ENCODE assay signal across 8 mouse cellular contexts in genomic region chr11:95585281-95585680, GRCm38 (mm10). TPM values are rescaled to one million over a fixed set of nuclear protein-coding genes. Genes with fewer than 3 reads are reported as not detected.
DNase-seq lines count a peak whose midpoint lies in the region; ATAC-seq and TF ChIP-seq lines count a peak whose summit lies in the region.

No protein-coding gene starts in this region.

- H3K4me3 ChIP-seq in heart, adult 2 months: peak overlapping the region; percentile 33
- H3K4me3 ChIP-seq in forebrain, embryonic 12.5 days (replicated peaks): peak overlapping the region; percentile 47
- peak overlapping the region; percentile 26 for H3K4me3 ChIP-seq in kidney, adult 2 months (ENCODE audit: insufficient read depth, low read depth, low read length)

- no peak overlapping the region for H3K9ac ChIP-seq in heart, adult 2 months (ENCODE audit: low read depth, low read length)
- H3K9ac ChIP-seq in forebrain, embryonic 12.5 days: no peak overlapping the region

- DNase-seq in heart, adult 2 months: peak in 1 of 2 experiments; percentile 33
- DNase-seq in heart, adult 9 months (ENCODE audit: low spot score in 2 of 2): no peak
- peak; percentile 86 for DNase-seq in kidney, adult 2 months
- peak; percentile 90 for DNase-seq in mesoderm, embryonic 11.5 days (ENCODE audit: low read depth, low spot score)
- DNase-seq in cerebellum, adult 11 months: no peak
- DNase-seq in frontal cortex, postnatal 14 days (ENCODE audit: low spot score in 2 of 2): no peak
- no peak for DNase-seq in cerebellum, postnatal 36 days

- peaks cover 7% of the 10 kb centered on the region for H3K27me3 ChIP-seq in heart, adult 2 months (ENCODE audit: control insufficient read depth, insufficient read depth, low read length)
- H3K27me3 ChIP-seq in forebrain, embryonic 12.5 days: peaks cover 98% of the 10 kb centered on the region
- H3K27me3 ChIP-seq in kidney, adult 2 months (replicated peaks; ENCODE audit: control insufficient read depth, insufficient read depth, low read length): no peaks in the 10 kb centered on the region

- H3K79me2 ChIP-seq in heart, adult 2 months (replicated peaks; ENCODE audit: control insufficient read depth, insufficient read depth, low read length): no peaks in the 10 kb centered on the region

- H3K36me3 ChIP-seq in heart, adult 2 months (ENCODE audit: control insufficient read depth, insufficient read depth, low read length): no peaks in the 10 kb centered on the region
- H3K36me3 ChIP-seq in forebrain, embryonic 12.5 days (replicated peaks): no peaks in the 10 kb centered on the region
- no peaks in the 10 kb centered on the region for H3K36me3 ChIP-seq in kidney, adult 2 months (ENCODE audit: control insufficient read depth, insufficient read depth, low read length)

- no peak overlapping the region for H3K27ac ChIP-seq in heart, adult 2 months
- H3K27ac ChIP-seq in forebrain, embryonic 12.5 days: no peak overlapping the region
- H3K27ac ChIP-seq in kidney, adult 2 months (ENCODE audit: insufficient read depth, low read depth, low read length): peak overlapping the region; percentile 33; the same call in 1 of the 2 replicates

- no peaks in the 10 kb centered on the region for H3K9me3 ChIP-seq in forebrain, embryonic 12.5 days

- intact Hi-C loops in heart, adult 2 months (cut with DNase I): no loop called here

- no peak for TF ChIP-seq CTCF in heart, adult 2 months (IDR thresholded peaks at IDR 0.05)
- no peak for TF ChIP-seq CTCF in kidney, adult 2 months (conservative IDR thresholded peaks at IDR 0.05; ENCODE audit: insufficient read depth, insufficient read length, low read depth, low read length)

- TF ChIP-seq POLR2A in heart, adult 2 months (IDR thresholded peaks at IDR 0.05; ENCODE audit: insufficient read depth, low read depth, low read length): no peak
- TF ChIP-seq POLR2A in kidney, adult 2 months (IDR thresholded peaks at IDR 0.05; ENCODE audit: low read depth, low read length): no peak

- no peak for TF ChIP-seq EP300 in heart, adult 2 months (IDR thresholded peaks at IDR 0.05; ENCODE audit: insufficient read depth, low read depth, low read length)

- H3K4me2 ChIP-seq in forebrain, embryonic 12.5 days: peak overlapping the region; percentile 76

- WGBS in heart, adult 2 months: 7% methylated on average over 24 of the region's 24 CpGs
- WGBS in forebrain, embryonic 12.5 days: under 1% methylated on average over 24 of the region's 24 CpGs
- 2% methylated on average over 24 of the region's 24 CpGs for WGBS in kidney, adult 2 months

- ATAC-seq in forebrain, embryonic 12.5 days (ENCODE audit: low FRiP score): no peak

- no peaks in the 10 kb centered on the region; the same call in 1 of the 2 replicates for H3K4me1 ChIP-seq in heart, adult 2 months (ENCODE audit: control insufficient read depth, insufficient read depth, low read length)
- peaks cover 36% of the 10 kb centered on the region for H3K4me1 ChIP-seq in forebrain, embryonic 12.5 days
- peaks cover 11% of the 10 kb centered on the region; the same call in 1 of the 2 replicates for H3K4me1 ChIP-seq in kidney, adult 2 months (ENCODE audit: control insufficient read depth, insufficient read depth, low read length)

RNA-seq across cellular contexts. Expression of gene Ngfr, which starts 2.3 kb away (rescaled TPM):
- 1 to 10 TPM in 1 of 2 experiments, under 1 TPM in 1; 0.26 to 1.0 TPM for total RNA-seq in heart, adult 2 months (2021)
- 2.2 and 2.7 TPM in 2 replicates for polyA plus RNA-seq in heart, adult 2 months (2012; rRNA removed)
- 10.5 and 10.9 TPM in 2 replicates for polyA plus RNA-seq in forebrain, embryonic 12.5 days (2016; fragmentation: Nextera tagmentation; extraction: Ambion mirVana)
- 5.7 and 6.6 TPM in 2 replicates for polyA plus RNA-seq in kidney, adult 2 months (2012; rRNA removed)

Comparison
In these comparisons a context has a peak if more than half of its experiments do, and no peak if none do; other contexts are left out.
1. DNase-seq: peak in kidney, adult 2 months (single experiment) and mesoderm, embryonic 11.5 days (single experiment); none in heart, adult 9 months (0 of 2), cerebellum, adult 11 months (single experiment), frontal cortex, postnatal 14 days (0 of 2) and cerebellum, postnatal 36 days (0 of 2).
2. Peak in every context shown above with its lines, with median percentiles within 50 percentile points of each other: H3K4me3 ChIP-seq.